Mouse (Mus musculus) C2C12 (cell line): ENCODE results near the gene Pitpna. TPM values are rescaled to one million over a fixed set of nuclear protein-coding genes. Genes with fewer than 3 reads are reported as not detected.

ENCODE experiments used
- H3K27me3 ChIP-seq: one replicate; pipeline ENCODE4 v1.6.1; 2011; ENCODE audit not compliant: control insufficient read depth, insufficient read depth, insufficient read length
- H3K36me3 ChIP-seq: one replicate; pipeline ENCODE4 v1.6.1; 2011; ENCODE audit not compliant: control insufficient read depth, insufficient read depth
- H3K4me3 ChIP-seq: one replicate; pipeline ENCODE4 v1.5.1; 2011; ENCODE audit warnings: mild to moderate bottlenecking, control low read depth; ENCODE audit not compliant: poor library complexity, insufficient read depth, severe bottlenecking
- H3K79me2 ChIP-seq: one replicate; pipeline ENCODE4 v1.6.1; 2011; ENCODE audit not compliant: control insufficient read depth, insufficient read depth
- H3K79me3 ChIP-seq: one replicate; pipeline ENCODE4 v1.6.1; 2011; ENCODE audit warnings: low read depth, control low read depth
- H3ac ChIP-seq: one replicate; pipeline ENCODE3; 2011; ENCODE audit warnings: low read depth; ENCODE audit not compliant: control insufficient read depth, insufficient read length
- CEBPB ChIP-seq: IDR thresholded peaks from one replicate; pipeline ENCODE4 v1.6.1; 2011; ENCODE audit warnings: low read depth, mild to moderate bottlenecking, control low read depth, moderate library complexity
- CTCF ChIP-seq: IDR thresholded peaks from one replicate; pipeline ENCODE4 v1.5.1; 2011; ENCODE audit not compliant: control insufficient read depth, insufficient read depth, insufficient read length
- FOSL1 ChIP-seq: IDR thresholded peaks from one replicate; pipeline ENCODE4 v1.8.0; 2011; ENCODE audit warnings: mild to moderate bottlenecking, low read length; ENCODE audit not compliant: poor library complexity, insufficient read depth, severe bottlenecking
- MAX ChIP-seq: IDR thresholded peaks from one replicate; pipeline ENCODE4 v1.6.1; 2011; ENCODE audit warnings: mild to moderate bottlenecking, control low read depth
- MYOD1 ChIP-seq: IDR thresholded peaks from one replicate; pipeline ENCODE4 v1.6.1; 2011; ENCODE audit warnings: low read depth; ENCODE audit not compliant: control insufficient read depth, insufficient read length
- MYOG ChIP-seq: IDR thresholded peaks from one replicate; pipeline ENCODE4 v1.6.1; 2011; ENCODE audit not compliant: control insufficient read depth, insufficient read length; ENCODE audit errors: extremely low read depth
- USF1 ChIP-seq: IDR thresholded peaks from one replicate; pipeline ENCODE4 v1.6.1; 2011; ENCODE audit warnings: low read depth, mild to moderate bottlenecking, control low read depth, moderate library complexity
- long read RNA-seq, 2 experiments: library from polyadenylated mRNA; unstranded; transcript quantifications; one replicate each; pipeline ENCODE4 v2.0.0; 2019 to 2020
- polyA plus RNA-seq: library from polyadenylated mRNA; unstranded; fragments of >200 nt; fragmentation: generic; extraction: Trizol; gene quantifications from one replicate; pipeline ENCODE4 v1.2.1, GENCODE M21; 2012; ENCODE audit warnings: missing spikeins

The Pitpna gene
- 118 TPM for polyA plus RNA-seq
- long read RNA-seq, experiment 1, partial matches to known transcripts, result 18 of 25 reads
- long read RNA-seq, experiment 1, other reads (novel, unspliced or antisense), result 7 of 25 reads
- long read RNA-seq, experiment 2, partial matches to known transcripts, result 4 of 20 reads
- long read RNA-seq, experiment 2, other reads (novel, unspliced or antisense), result 16 of 20 reads

DNA sequence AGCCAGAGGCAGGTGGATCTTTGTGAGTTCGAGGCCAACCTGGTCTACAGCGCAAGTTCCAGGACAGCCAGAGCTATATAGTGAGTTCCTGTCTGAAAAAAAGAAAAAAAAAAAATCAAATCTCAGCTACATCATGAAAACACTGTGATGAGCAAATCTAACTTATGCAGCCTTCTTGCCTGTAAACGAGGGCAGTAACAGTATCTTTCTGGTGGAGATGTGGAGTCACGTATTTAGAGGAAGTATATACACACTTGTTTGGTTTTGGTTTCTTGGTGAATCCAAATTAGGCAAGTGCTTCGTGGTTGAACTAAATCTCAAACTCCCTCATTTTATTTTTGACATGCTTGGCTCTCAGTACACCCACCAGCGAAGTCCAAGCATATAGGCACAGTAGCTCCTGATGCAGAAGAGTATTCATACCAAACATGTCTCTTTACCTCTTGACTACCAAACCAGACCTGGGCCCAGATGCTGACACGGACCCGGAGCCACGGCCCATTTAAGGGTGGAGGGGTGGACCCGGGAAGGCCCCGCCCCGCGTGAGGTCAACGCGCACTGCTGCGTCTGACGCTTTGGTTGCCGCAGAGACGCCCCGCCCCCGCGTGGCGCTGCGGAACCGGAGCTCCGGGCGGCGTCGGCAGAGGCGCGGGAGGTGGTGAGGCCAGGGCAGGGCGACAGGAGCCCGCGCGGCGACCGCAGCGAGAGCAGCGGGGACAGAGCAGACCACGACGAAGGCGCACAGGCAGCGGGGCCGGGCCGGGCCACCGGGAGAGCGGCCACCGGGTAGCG is at the start of gene Pitpna:
Gene Pitpna (plus strand): TSS at position 605 of the 792 bp plus-strand sequence.
- Histone ChIP-seq H3K36me3 (peaks cover 21% of the 10 kb centered on the region), H3ac (peak within 1 kb of the TSS; percentile 73), H3K4me3 (peak within 1 kb of the TSS; percentile 66), H3K79me3 (peaks cover 37% of the 10 kb centered on the region), H3K27me3 (no peaks in the 10 kb centered on the region), H3K79me2 (peaks cover 46% of the 10 kb centered on the region)
- TF ChIP-seq MYOG (no peak), CEBPB (no peak), FOSL1 (no peak), USF1 (no peak), CTCF (no peak), MYOD1 (no peak), MAX (no peak)

DNA sequence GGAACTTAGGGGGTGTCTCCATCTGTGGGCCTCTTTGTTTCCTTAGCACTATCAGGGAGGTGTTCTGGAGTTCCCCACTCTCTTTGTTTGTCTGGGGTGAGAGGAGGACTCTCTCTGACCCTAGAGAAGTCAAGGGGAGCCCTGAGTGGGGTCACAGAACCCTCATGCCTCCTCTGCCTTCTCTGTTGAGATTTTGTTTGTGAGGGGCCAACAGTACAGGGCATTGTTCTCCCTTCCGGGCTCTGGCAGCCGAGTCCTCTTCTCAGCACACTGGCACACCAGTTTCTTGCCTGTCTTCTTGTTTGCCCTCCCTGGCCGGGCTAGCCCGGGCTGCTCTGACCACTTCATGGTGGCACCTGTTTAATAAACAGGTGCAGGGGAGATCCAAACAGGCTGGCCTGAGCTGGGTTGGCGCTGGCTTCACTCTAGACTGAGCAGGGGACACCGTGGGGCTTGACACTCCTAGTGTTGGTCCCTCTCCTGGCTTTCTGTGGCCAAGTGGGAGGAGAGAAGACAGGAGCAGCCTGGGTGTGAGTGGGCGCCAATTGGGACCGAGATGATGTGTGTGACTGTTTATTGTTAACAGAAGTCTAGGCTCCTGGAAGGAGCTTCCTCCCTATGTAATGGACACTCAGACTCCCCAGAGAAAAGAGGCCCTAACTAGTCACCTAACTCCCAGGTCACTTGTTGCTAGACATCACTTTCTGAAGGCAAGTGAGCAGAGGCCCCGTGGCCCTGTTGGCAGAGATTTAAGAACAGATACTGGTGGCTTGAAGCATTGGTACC is 49.5 kb upstream of the Pitpna start:
- H3K4me3 ChIP-seq, result no peak overlapping the region
- H3K79me2 ChIP-seq, result no peaks in the 10 kb centered on the region
- no peak overlapping the region for H3ac ChIP-seq
- no peaks in the 10 kb centered on the region for H3K79me3 ChIP-seq
- no peaks in the 10 kb centered on the region for H3K36me3 ChIP-seq
- no peak for TF ChIP-seq FOSL1
- no peak for TF ChIP-seq MAX
- TF ChIP-seq MYOG, result no peak
- TF ChIP-seq USF1, result no peak
- TF ChIP-seq CTCF, result no peak
- TF ChIP-seq CEBPB, result no peak
- TF ChIP-seq MYOD1, result no peak
- no peaks in the 10 kb centered on the region for H3K27me3 ChIP-seq

DNA sequence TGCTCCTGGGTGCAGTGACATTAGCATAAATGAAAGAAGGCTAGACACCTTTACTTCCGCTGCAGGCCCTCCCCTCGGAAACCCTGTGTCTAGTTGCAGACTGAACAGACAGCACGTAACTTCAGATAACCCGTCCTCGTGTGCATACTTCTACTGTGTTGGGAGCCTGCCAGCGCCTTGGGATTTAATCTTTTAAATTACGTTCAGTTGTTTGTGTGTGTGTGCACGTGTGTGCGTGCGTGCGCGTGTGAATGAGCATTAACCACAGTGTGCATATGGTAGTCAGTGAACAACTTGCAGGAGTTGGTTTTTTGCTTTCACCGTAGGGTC is 49.0 kb upstream of the Pitpna start:
- Histone ChIP-seq H3ac (no peak overlapping the region), H3K79me3 (no peaks in the 10 kb centered on the region), H3K79me2 (no peaks in the 10 kb centered on the region), H3K4me3 (no peak overlapping the region), H3K36me3 (no peaks in the 10 kb centered on the region), H3K27me3 (no peaks in the 10 kb centered on the region)
- TF ChIP-seq MAX (no peak), FOSL1 (no peak), CTCF (no peak), MYOG (no peak), MYOD1 (no peak), CEBPB (no peak), USF1 (no peak)

DNA sequence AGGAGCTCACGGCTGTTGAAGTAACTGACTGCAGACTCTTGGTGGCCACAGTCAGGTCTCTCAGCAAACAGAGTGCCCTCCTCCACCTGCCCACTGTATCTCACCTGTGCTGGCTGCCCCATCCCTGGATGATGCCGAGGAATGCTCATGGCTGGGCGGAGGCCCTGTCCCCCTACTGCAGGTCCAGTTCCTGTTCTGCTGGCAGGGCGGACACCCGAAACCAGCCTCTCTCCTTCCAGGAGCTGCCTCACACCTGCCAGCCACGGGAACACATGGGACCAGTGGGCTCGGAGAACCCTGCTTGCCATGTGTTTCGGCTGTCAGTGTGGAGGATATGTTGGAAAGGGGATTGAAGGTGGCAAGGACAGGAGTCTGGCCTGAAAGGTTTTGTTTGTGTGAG is 47.7 kb upstream of the Pitpna start:
- no peak for TF ChIP-seq FOSL1
- TF ChIP-seq USF1, result no peak
- TF ChIP-seq MYOG, result no peak
- TF ChIP-seq MAX, result no peak
- no peak for TF ChIP-seq CEBPB
- TF ChIP-seq MYOD1, result no peak
- TF ChIP-seq CTCF, result no peak
- no peak overlapping the region for H3ac ChIP-seq
- H3K36me3 ChIP-seq, result no peaks in the 10 kb centered on the region
- no peak overlapping the region for H3K4me3 ChIP-seq
- H3K27me3 ChIP-seq, result no peaks in the 10 kb centered on the region
- H3K79me3 ChIP-seq, result no peaks in the 10 kb centered on the region
- no peaks in the 10 kb centered on the region for H3K79me2 ChIP-seq

DNA sequence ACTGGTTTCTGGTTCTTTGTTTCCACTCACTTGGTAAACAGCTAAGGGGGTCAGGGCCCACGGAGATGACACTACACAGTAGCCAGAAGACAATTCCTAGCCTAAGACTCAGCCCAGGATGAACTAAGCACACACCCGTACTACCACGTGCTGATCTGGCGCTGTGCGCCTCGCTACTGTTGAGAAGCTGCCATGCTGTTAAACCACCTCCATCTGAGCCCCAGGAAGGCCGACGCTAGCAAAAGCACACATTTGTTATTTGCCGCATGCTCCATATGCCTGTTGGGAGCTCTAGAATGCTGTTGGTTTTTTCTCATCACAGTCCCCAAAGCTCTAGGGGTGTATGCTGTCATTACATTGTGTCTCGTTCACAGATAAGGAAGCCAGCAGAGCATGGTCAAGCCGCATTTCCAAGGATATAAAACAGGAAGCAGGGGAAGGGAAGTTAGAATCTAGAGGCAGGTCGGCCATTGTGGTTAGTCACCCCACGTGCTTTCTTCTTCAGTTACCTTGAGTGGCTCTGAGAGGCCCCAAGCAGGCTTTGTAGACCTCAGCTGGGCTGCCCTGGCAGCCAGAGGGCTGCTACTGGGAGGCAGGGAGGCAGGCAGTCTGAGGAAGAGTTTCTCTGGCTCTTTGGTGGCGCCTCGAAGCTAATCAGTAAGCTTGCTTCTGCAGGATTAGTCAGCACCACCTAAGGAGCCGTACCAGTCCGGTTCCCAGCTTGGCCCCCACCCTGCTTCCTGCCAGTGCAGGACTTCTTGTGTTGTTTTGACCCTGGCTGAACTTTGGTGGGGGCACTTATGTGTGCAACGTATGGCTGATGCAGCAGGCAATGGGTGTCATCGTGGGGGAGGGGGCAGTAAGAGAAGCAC is 47.0 kb upstream of the Pitpna start:
- Histone ChIP-seq H3K27me3 (no peaks in the 10 kb centered on the region), H3ac (no peak overlapping the region), H3K79me2 (no peaks in the 10 kb centered on the region), H3K79me3 (no peaks in the 10 kb centered on the region), H3K4me3 (no peak overlapping the region), H3K36me3 (no peaks in the 10 kb centered on the region)
- no peak for TF ChIP-seq FOSL1
